Mouse (Mus musculus) heart, adult 2 months (tissue): Measurements from ENCODE around the gene Znrd1.

ENCODE experiments used
- CTCF ChIP-seq: fragments of 200-600 bp; IDR thresholded peaks from 2 replicates; pipeline ENCODE4 v1.8.1; 2022; ENCODE audit warnings: antibody characterized with exemption, mild to moderate bottlenecking, moderate library complexity
- EP300 ChIP-seq: fragments of 200-500 bp; IDR thresholded peaks from 2 replicates; pipeline ENCODE4 v1.6.1; 2011; ENCODE audit warnings: low read depth, low read length, control low read depth; ENCODE audit not compliant: insufficient read depth
- POLR2A ChIP-seq: fragments of 200-500 bp; IDR thresholded peaks from 2 replicates; pipeline ENCODE4 v1.6.1; 2011; ENCODE audit warnings: mild to moderate bottlenecking, low read depth, low read length, control low read depth; ENCODE audit not compliant: insufficient read depth

- TF ChIP-seq CTCF (no peak), POLR2A (no peak), EP300 (no peak)
Observed at GRCm38 (mm10) chr17:36931130-36931529, 27.2 kb downstream of the Znrd1 start.
